Mouse (Mus musculus) cortical plate, adult 2 months (tissue): Measurements from ENCODE around the gene Shkbp1. TPM values are rescaled to one million over a fixed set of nuclear protein-coding genes. Genes with fewer than 3 reads are reported as not detected.

Experiments
- H3K27ac ChIP-seq: fragments of 200-500 bp; 2 replicates; pipeline ENCODE4 v1.5.1; 2012; ENCODE audit warnings: low read length, control low read depth, inconsistent platforms; ENCODE audit not compliant: insufficient read depth
- H3K4me1 ChIP-seq: fragments of 200-500 bp; 2 replicates; pipeline ENCODE4 v1.6.1; 2011; ENCODE audit warnings: low read length; ENCODE audit not compliant: control insufficient read depth, insufficient read depth
- H3K4me3 ChIP-seq: fragments of 200-500 bp; 2 replicates; pipeline ENCODE4 v1.5.1; 2011; ENCODE audit warnings: mild to moderate bottlenecking, low read length, control low read depth; ENCODE audit not compliant: insufficient read depth
- CTCF ChIP-seq: fragments of 200-500 bp; IDR thresholded peaks from 2 replicates; pipeline ENCODE4 v1.5.1; 2011; ENCODE audit warnings: mild to moderate bottlenecking, control low read depth, low read length; ENCODE audit not compliant: insufficient read depth; ENCODE audit errors: extremely low read depth
- POLR2A ChIP-seq: fragments of 200-500 bp; IDR thresholded peaks from 2 replicates; pipeline ENCODE4 v1.6.1; 2011; ENCODE audit warnings: mild to moderate bottlenecking, low read length, control low read depth; ENCODE audit not compliant: insufficient read depth; ENCODE audit errors: extremely low read depth
- polyA plus RNA-seq: library from polyadenylated mRNA; depleted of rRNA; stranded (reverse); fragments of >200 nt; gene quantifications from 2 replicates; pipeline ENCODE4 v1.2.3, GENCODE M21; 2012

Gene Shkbp1
- polyA plus RNA-seq, 1 experiment, result 73.8 TPM

GRCm38 (mm10) chr7:27389213-27389612 lies 33.4 kb upstream of the Shkbp1 start:
- Histone ChIP-seq H3K27ac (no peak overlapping the region), H3K4me3 (no peak overlapping the region), H3K4me1 (no peaks in the 10 kb centered on the region; the same call in 1 of the 2 replicates)
- TF ChIP-seq CTCF, result no peak

GRCm38 (mm10) chr7:27384731-27385130 lies 28.9 kb upstream of the Shkbp1 start:
- Histone ChIP-seq H3K4me1 (no peaks in the 10 kb centered on the region; the same call in 1 of the 2 replicates), H3K27ac (no peak overlapping the region), H3K4me3 (no peak overlapping the region)
- TF ChIP-seq CTCF, result peak; percentile 53
- no peak for TF ChIP-seq POLR2A

DNA sequence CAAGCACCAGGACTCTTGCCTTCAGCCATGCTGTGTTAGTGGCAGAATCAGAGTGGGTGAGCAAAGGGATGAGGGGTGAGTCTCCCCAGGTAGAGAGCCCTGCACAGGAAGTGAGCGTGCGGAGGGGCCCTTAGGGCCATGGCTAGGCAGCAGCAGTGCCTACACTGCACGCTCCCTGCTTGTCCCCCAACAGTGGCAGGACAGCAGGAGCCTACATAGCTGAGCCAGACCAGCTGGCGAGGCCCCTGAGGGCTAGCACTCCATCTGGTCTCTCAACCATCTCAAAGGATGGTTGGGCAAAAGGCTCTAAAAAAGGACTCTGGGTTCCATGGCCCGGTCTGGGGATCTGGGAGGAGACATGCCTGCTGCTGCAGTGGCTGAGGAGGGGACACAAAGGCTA lies 28.3 kb upstream of the Shkbp1 start:
- no peak for TF ChIP-seq POLR2A
- TF ChIP-seq CTCF, result no peak
- H3K27ac ChIP-seq, result no peak overlapping the region
- H3K4me1 ChIP-seq, result no peaks in the 10 kb centered on the region; the same call in 1 of the 2 replicates
- H3K4me3 ChIP-seq, result no peak overlapping the region

- H3K4me3 ChIP-seq, result no peak overlapping the region
- H3K27ac ChIP-seq, result no peak overlapping the region
- no peak for TF ChIP-seq CTCF
- TF ChIP-seq POLR2A, result no peak
Measured at GRCm38 (mm10) chr7:27383233-27383632, 27.4 kb upstream of the Shkbp1 start.

DNA sequence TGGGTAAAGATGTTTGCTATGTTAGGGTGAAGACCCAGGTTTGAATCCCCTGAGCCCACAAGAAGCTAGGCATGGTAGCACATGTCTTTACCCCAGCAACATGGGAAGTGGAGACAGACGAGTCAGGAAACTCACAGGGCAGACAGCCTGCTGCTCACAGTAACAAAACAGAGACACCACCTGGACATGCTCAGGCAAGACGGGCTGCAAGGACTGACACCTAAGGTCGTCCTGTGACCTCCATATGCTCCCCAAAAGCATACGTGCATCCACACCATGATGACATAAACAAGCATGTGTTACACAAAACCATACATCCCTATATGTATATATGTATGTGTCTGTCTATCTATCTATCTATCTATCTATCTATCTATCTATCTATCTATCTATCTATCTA lies 25.7 kb upstream of the Shkbp1 start:
- Histone ChIP-seq H3K4me1 (no peaks in the 10 kb centered on the region; the same call in 1 of the 2 replicates), H3K4me3 (no peak overlapping the region), H3K27ac (no peak overlapping the region)
- TF ChIP-seq CTCF, result no peak
- no peak for TF ChIP-seq POLR2A

More at GRCm38 (mm10) chr7:27383233-27383632, 27.4 kb upstream of the Shkbp1 start:
- no peaks in the 10 kb centered on the region; the same call in 1 of the 2 replicates for H3K4me1 ChIP-seq

DNA sequence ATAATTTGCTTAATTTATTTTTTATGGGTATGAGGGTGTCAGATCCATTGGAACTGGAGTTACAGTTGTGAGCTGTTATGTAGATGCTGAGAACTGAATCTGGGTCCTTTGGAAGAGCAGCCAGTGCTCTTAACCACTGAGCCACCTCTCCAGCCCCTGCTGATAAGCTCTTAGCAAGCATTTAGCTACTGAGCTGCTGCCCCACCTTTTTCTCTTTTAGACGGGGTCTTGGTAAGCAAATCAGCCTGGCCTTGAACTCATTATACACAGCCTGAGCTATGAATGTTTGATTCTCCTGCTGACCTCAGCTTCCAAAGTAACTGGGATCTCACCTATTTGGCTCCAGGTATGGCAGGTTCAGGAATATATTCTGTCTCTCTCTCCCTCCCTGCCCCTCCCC lies 25.2 kb upstream of the Shkbp1 start:
- Histone ChIP-seq H3K27ac (no peak overlapping the region), H3K4me1 (no peaks in the 10 kb centered on the region; the same call in 1 of the 2 replicates), H3K4me3 (no peak overlapping the region)
- no peak for TF ChIP-seq CTCF
- no peak for TF ChIP-seq POLR2A

DNA sequence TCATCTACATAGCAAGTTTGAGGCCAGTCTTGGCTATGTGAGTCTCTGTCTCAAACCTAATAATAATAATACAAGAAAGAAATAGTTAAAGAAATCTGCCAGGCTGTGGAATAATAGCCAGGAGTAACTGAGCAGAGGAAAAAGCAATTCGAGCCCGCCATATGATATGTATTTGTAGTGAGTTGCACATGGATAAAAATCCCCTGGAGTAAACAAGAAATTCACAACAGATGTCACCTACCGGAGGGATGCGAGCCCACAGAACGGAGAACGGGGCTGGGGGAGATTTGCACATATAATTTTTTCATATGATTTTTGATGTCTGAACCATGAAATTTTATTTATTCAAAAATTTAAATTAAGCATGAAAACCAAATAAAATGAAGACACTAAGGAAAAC lies 24.0 kb upstream of the Shkbp1 start:
- no peaks in the 10 kb centered on the region; the same call in 1 of the 2 replicates for H3K4me1 ChIP-seq
- H3K4me3 ChIP-seq, result no peak overlapping the region
- TF ChIP-seq POLR2A, result no peak
- no peak overlapping the region for H3K27ac ChIP-seq

DNA sequence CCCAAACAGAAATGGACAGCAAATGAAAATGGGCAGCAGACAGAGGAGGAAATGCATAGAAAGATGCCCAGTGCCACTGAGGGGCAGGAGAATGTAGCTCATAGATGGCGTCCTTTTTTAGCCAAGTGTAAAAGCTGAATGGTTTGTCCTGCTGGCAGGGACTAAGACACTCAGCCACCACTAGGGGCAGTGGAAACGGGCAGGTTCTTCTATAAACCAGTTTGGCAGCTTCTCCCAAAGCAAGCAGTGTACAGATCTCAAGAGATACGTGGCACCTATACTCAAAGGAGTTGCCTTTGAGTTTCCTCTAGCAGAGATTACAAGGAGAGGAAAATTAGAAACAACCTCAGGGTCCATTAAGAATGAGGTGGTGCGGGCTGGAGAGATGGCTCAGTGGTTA lies 22.6 kb upstream of the Shkbp1 start:
- Histone ChIP-seq H3K4me3 (no peak overlapping the region), H3K27ac (no peak overlapping the region), H3K4me1 (0 out of 2 replicates have a peak, but pooled peaks cover 1% of the 10 kb centered on the region)
- no peak for TF ChIP-seq POLR2A
- peak; percentile 51 for TF ChIP-seq CTCF

DNA sequence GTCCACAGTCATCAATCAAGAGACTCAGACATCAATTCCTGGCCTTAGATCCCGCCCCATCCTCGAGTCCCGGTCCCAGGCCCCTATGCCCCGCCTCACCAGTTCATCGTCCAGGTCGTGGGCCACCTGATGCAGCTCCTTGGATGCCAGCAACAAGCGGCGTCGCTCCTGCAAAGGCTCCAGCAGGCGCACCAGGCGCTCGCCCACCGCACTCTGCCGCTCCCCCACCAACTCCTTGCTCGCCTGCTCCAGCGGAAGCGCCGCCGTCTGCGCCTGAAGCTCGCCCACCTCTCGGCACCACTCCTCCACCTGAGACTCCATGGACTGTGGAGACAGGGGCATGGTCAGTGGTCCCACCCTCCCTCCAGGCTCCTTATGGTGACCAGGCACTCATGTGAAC lies 19.5 kb upstream of the Shkbp1 start:
- H3K4me3 ChIP-seq, result no peak overlapping the region
- H3K27ac ChIP-seq, result no peak overlapping the region
- TF ChIP-seq CTCF (no peak), POLR2A (no peak)
- 0 out of 2 replicates have a peak, but pooled peaks cover 1% of the 10 kb centered on the region for H3K4me1 ChIP-seq

DNA sequence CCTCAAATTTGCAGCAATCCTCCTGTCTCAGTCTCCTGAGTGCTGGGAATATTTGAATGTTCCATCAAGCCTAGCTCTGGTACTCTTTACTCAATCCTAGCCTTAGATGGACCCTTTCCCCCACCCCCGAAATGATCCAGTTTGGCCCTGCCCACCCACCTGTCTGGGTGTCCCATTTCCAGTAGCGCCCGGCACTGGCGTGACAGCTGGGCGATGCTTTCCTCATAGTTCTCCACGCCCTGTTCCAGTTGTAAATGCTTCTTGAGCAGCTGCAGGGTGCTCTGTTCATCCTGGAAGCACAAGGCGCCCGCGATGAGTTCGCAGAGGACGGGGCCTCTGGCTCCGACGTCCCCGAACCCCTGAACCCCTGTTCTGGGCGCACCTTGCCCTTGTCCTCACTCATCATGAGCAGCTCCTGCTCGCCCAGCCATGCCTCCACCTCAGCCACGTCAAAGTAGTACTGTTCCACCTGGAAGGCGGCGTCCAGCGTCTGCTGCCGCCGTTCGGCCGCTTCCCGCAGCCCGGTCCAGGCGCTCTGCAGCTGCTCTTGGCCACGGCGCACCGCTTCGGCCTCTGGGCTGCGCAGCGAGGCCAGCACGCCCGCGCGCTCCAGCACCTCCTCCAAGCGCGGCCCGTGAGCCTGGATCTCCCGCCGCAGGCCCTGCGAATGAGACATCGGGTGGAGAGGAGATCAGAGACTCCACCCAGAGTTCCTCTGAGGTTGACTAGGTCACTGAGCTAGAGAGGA lies 16.1 kb upstream of the Shkbp1 start:
- no peak for TF ChIP-seq POLR2A
- no peak for TF ChIP-seq CTCF
- Histone ChIP-seq H3K4me3 (no peak overlapping the region), H3K27ac (no peak overlapping the region), H3K4me1 (0 out of 2 replicates have a peak, but pooled peaks cover 1% of the 10 kb centered on the region)
